Mouse (Mus musculus) spleen, postnatal 10 days (tissue): ENCODE measurements around the gene Sult2b1.

ENCODE experiments used
- DNase-seq, 2 experiments: peaks; one replicate each; pipeline ENCODE4 v3.0.0; 2021 to 2022; ENCODE audit warnings: low spot score in 2 of 2

Gene Sult2b1

DNA sequence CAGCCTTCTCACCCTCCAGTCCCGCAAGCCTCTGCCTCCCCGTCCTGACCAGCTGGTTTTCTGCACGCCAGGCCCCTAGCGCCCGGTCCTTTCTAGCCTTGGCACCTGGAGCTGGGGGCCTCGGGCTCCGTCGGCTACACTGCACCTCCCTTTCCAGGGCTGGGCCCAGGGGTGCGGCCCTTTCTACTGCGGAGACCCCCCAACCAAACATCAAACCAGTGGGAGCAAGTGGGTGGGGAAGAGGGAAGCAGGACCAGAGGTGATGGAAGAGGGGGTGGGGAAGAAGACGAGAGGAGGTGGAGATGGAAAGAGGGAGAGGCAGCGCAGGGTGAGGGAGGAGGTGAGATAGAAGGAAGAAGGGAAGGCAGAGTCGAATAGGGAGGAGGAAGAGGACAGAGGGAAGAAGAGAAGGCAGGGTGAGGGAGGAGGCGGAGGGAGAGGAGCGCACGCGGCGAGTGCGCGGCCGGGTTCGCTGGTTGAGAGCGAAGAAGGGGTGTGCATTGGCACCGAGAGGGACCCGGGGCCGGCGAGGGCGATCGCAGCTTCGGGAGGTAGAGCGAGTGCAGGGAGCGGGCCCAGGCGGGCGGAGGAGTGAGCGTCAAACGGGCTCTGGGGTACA lies 84.8 kb downstream of the Sult2b1 start, which contains the start of gene Car11:
Gene Car11 (plus strand): TSS at position 321 of the 619 bp plus-strand sequence.
- DNase-seq, result no peak

DNA sequence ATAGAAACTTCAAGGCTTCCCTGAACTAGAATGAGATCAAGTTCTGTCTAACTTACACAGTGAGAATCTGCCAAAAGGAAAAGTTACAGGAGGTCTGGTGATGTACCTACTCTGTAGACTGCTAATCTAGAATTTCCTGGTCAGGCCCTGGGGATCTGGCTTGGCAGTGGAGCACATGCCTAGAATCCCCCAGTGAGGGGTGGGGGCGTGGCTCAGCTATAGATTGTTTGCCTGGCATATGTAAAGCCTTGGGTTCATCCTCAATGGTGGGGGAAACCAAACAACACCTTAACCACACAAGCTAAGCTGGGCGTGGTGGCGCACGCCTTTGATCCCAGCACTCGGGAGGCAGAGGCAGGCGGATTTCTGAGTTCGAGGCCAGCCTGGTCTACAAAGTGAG lies 86.6 kb downstream of the Sult2b1 start:
- no peak for DNase-seq

DNA sequence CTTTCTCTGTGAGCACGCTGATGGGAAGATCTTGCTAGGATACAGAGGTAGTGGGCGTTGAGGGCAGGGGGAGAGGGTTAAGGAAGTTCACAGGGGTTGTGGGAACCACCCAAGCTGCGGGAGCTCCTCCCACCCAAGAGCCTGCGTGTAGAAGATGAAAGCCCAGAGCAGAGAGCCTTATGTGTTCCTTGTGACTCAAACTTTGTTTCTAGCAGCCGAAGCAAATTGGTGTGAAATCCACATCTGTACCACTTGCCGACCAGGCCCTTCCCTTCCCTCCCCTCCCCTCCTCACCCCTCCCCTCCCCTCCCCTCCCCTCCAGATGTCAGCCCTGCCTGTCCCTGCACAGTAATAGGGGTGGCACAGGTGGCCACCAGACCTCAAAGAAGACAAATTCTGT lies 89.4 kb downstream of the Sult2b1 start:
- no peak for DNase-seq

- no peak for DNase-seq
Observed at GRCm38 (mm10) chr7:45693921-45694591, 90.4 kb downstream of the Sult2b1 start, which contains the start of gene Sec1. Gene Sec1, minus strand, starts transcription at chr7:45694402.

DNA sequence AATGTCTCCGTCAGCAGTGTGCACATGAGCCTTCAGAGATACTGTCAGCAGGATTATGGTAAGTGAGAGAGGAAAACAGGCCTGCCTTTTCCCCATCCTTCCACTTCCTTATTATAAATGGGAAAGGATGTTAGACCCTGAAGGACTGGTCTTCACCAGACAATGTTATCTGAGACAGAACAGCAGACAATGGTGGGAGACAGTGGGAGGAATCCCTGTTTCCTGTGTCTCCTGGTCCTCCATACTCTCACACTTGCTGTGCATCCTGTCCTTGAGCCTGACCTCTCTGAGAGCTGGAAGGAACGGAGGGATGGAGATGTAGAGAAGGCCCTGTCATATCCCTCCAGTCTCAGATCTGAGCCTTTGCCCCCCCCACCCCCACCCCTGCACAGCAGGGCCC lies 92.1 kb downstream of the Sult2b1 start:
- no peak for DNase-seq

GRCm38 (mm10) chr7:45689800-45690199 lies 94.7 kb downstream of the Sult2b1 start:
- no peak for DNase-seq

- DNase-seq, result no peak
Observed at GRCm38 (mm10) chr7:45689099-45689498, 95.4 kb downstream of the Sult2b1 start.

- DNase-seq, result no peak
Observed at GRCm38 (mm10) chr7:45686841-45687240, 97.6 kb downstream of the Sult2b1 start.

DNA sequence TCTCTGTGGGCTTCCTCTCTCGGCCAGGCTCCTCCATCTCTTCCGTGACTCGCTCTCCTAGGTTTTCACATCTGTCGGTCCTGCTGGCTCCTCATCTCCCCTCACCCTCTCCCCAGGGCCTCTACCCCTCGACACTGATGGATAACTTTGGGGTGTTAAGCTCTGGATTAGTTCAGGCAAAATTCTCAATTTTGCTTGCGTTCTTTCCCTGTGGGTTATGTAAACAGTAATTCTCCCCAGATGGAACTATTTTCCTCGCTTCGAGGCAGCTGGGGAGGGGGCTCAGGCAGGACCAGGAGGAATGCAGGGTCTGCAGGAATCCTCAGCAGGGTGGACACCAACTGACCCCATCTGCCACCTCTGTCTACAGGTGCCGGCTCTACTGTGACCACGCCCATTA lies 98.7 kb downstream of the Sult2b1 start:
- DNase-seq, result no peak

- no peak for DNase-seq
Observed at GRCm38 (mm10) chr7:45683396-45684050, 100.9 kb downstream of the Sult2b1 start, which contains the start of gene Ntn5. Gene Ntn5, plus strand, starts transcription at chr7:45684022.

- peak; percentile 68 to 89 for DNase-seq
Observed at GRCm38 (mm10) chr7:45682144-45683126, 102.0 kb downstream of the Sult2b1 start.

- DNase-seq, result peak in 1 of 2 experiments; percentile 67
Observed at GRCm38 (mm10) chr7:45681046-45681736, 103.3 kb downstream of the Sult2b1 start.
